Mouse (Mus musculus) heart, embryonic 15.5 days (tissue): ENCODE measurements at regions not wholly inside any gene's neighbourhood (a gene's known extent, or its start where the extent isn't known, plus 50 kb on each side); places are given as distances from the start of the nearest gene placed in this dataset.

Experiments used
- ATAC-seq: fragments of 200-750 bp; cut with Nextera tagmentation; replicated peaks from 2 replicates; pipeline ENCODE4 v1.8.0; 2017; ENCODE audit warnings: low read depth, moderate TSS enrichment; ENCODE audit not compliant: insufficient number of reproducible peaks, insufficient read depth, low FRiP score
- H3K27ac ChIP-seq: fragments of 300-500 bp; sonication (generic); 2 replicates; pipeline ENCODE4 v1.5.1; 2015; ENCODE audit warnings: mild to moderate bottlenecking, inconsistent platforms
- H3K27me3 ChIP-seq: fragments of 300-500 bp; sonication (generic); 2 replicates; pipeline ENCODE4 v1.6.1; 2015; ENCODE audit warnings: inconsistent platforms
- H3K36me3 ChIP-seq: fragments of 300-500 bp; sonication (generic); 2 replicates; pipeline ENCODE4 v1.6.1; 2015; ENCODE audit warnings: mild to moderate bottlenecking, inconsistent platforms
- H3K4me1 ChIP-seq: fragments of 300-500 bp; sonication (generic); replicated peaks from 2 replicates; pipeline ENCODE4 v1.6.1; 2015; ENCODE audit warnings: inconsistent platforms
- H3K4me2 ChIP-seq: fragments of 300-500 bp; sonication (generic); 2 replicates; pipeline ENCODE4 v1.6.1; 2015; ENCODE audit warnings: inconsistent platforms, mild to moderate bottlenecking, moderate library complexity
- H3K4me3 ChIP-seq: fragments of 300-500 bp; sonication (generic); 2 replicates; pipeline ENCODE4 v1.5.1; 2015; ENCODE audit warnings: mild to moderate bottlenecking, inconsistent platforms
- H3K9ac ChIP-seq: fragments of 300-500 bp; sonication (generic); 2 replicates; pipeline ENCODE4 v1.6.1; 2015; ENCODE audit warnings: mild to moderate bottlenecking, inconsistent platforms
- H3K9me3 ChIP-seq: fragments of 300-500 bp; sonication (generic); replicated peaks from 2 replicates; pipeline ENCODE4 v1.6.1; 2016; ENCODE audit warnings: inconsistent platforms
- WGBS: fragments of 180-500 bp; shearing (Covaris S2); methylation state at CpG from one replicate; pipeline ENCODE4 v1.1.7; 2015; ENCODE audit warnings: mixed read lengths; 5-methylcytosine and 5-hydroxymethylcytosine counted together

GRCm38 (mm10) chr19:23044510-23045464 is 96.2 kb upstream of the Klf9 start:
- H3K36me3 ChIP-seq: no peaks in the 10 kb centered on the region
- H3K4me3 ChIP-seq: no peak overlapping the region
- 69% methylated on average over 16 of the region's 16 CpGs for WGBS
- no peak overlapping the region for H3K27ac ChIP-seq
- H3K9me3 ChIP-seq: no peaks in the 10 kb centered on the region
- no peak for ATAC-seq
- no peaks in the 10 kb centered on the region; the same call in 1 of the 2 replicates for H3K4me1 ChIP-seq
- no peaks in the 10 kb centered on the region for H3K27me3 ChIP-seq
- H3K9ac ChIP-seq: no peak overlapping the region
- no peak overlapping the region for H3K4me2 ChIP-seq

GRCm38 (mm10) chr19:23051456-23051855 is 89.6 kb upstream of the Klf9 start:
- Histone ChIP-seq H3K4me1 (no peaks in the 10 kb centered on the region), H3K27ac (no peak overlapping the region), H3K9ac (no peak overlapping the region), H3K4me3 (no peak overlapping the region), H3K9me3 (no peaks in the 10 kb centered on the region), H3K27me3 (no peaks in the 10 kb centered on the region), H3K36me3 (no peaks in the 10 kb centered on the region), H3K4me2 (no peak overlapping the region)
- ATAC-seq: no peak
- 92% methylated on average over 4 of the region's 4 CpGs for WGBS

GRCm38 (mm10) chr19:23054440-23054839 is 86.6 kb upstream of the Klf9 start:
- H3K36me3 ChIP-seq: no peaks in the 10 kb centered on the region
- H3K4me3 ChIP-seq: no peak overlapping the region
- peaks cover 13% of the 10 kb centered on the region for H3K4me1 ChIP-seq
- H3K9me3 ChIP-seq: no peaks in the 10 kb centered on the region
- H3K27me3 ChIP-seq: no peaks in the 10 kb centered on the region
- 43% methylated on average over 4 of the region's 4 CpGs for WGBS
- H3K4me2 ChIP-seq: no peak overlapping the region
- no peak overlapping the region for H3K9ac ChIP-seq
- ATAC-seq: no peak
- H3K27ac ChIP-seq: no peak overlapping the region

GRCm38 (mm10) chr19:23055916-23056805 is 84.9 kb upstream of the Klf9 start:
- H3K4me2 ChIP-seq: peak overlapping the region; percentile 62
- WGBS: 84% methylated on average over 5 of the region's 5 CpGs
- no peak overlapping the region for H3K4me3 ChIP-seq
- no peaks in the 10 kb centered on the region for H3K9me3 ChIP-seq
- no peaks in the 10 kb centered on the region for H3K36me3 ChIP-seq
- no peaks in the 10 kb centered on the region for H3K27me3 ChIP-seq
- no peak for ATAC-seq
- peaks cover 13% of the 10 kb centered on the region for H3K4me1 ChIP-seq
- H3K27ac ChIP-seq: peak overlapping the region; percentile 48
- no peak overlapping the region for H3K9ac ChIP-seq

- ATAC-seq: peak; percentile 79
- H3K36me3 ChIP-seq: no peaks in the 10 kb centered on the region
- 3% methylated on average over 32 of the region's 32 CpGs for WGBS
- peak overlapping the region; percentile 15; the same call in 1 of the 2 replicates for H3K9ac ChIP-seq
- H3K4me2 ChIP-seq: peak overlapping the region; percentile 62
- H3K27ac ChIP-seq: peak overlapping the region; percentile 48
- peak overlapping the region; percentile 32 for H3K4me3 ChIP-seq
- H3K27me3 ChIP-seq: no peaks in the 10 kb centered on the region
- H3K4me1 ChIP-seq: peaks cover 13% of the 10 kb centered on the region
- H3K9me3 ChIP-seq: no peaks in the 10 kb centered on the region
These were observed 83.9 kb upstream of the Klf9 start for GRCm38 (mm10) chr19:23056851-23057707.

- Histone ChIP-seq H3K4me3 (peak overlapping the region; percentile 32), H3K36me3 (no peaks in the 10 kb centered on the region), H3K27ac (peak overlapping the region; percentile 48), H3K9me3 (no peaks in the 10 kb centered on the region), H3K27me3 (no peaks in the 10 kb centered on the region), H3K4me1 (peaks cover 13% of the 10 kb centered on the region), H3K9ac (peak overlapping the region; percentile 15; the same call in 1 of the 2 replicates), H3K4me2 (peak overlapping the region; percentile 62)
- ATAC-seq: no peak
- WGBS: 42% methylated on average over 11 of the region's 11 CpGs
These were observed 83.1 kb upstream of the Klf9 start for GRCm38 (mm10) chr19:23057739-23058501.

- Histone ChIP-seq H3K27ac (0 out of 2 replicates have a peak overlapping the region, but pooled peaks have one; percentile 1), H3K9ac (no peak overlapping the region), H3K36me3 (no peaks in the 10 kb centered on the region), H3K27me3 (no peaks in the 10 kb centered on the region), H3K4me1 (peaks cover 13% of the 10 kb centered on the region), H3K9me3 (no peaks in the 10 kb centered on the region), H3K4me2 (no peak overlapping the region), H3K4me3 (no peak overlapping the region)
- ATAC-seq: no peak
- 45% methylated on average over 4 of the region's 4 CpGs for WGBS
These were observed 82.5 kb upstream of the Klf9 start for GRCm38 (mm10) chr19:23058502-23058900.

GRCm38 (mm10) chr19:23061081-23061640 is 79.9 kb upstream of the Klf9 start:
- Histone ChIP-seq H3K27me3 (no peaks in the 10 kb centered on the region), H3K9ac (no peak overlapping the region), H3K4me2 (no peak overlapping the region), H3K9me3 (no peaks in the 10 kb centered on the region), H3K4me3 (no peak overlapping the region), H3K27ac (no peak overlapping the region), H3K4me1 (peaks cover 13% of the 10 kb centered on the region), H3K36me3 (no peaks in the 10 kb centered on the region)
- ATAC-seq: no peak
- 63% methylated on average over 9 of the region's 9 CpGs for WGBS

- Histone ChIP-seq H3K4me1 (peaks cover 10% of the 10 kb centered on the region), H3K9me3 (no peaks in the 10 kb centered on the region), H3K27me3 (no peaks in the 10 kb centered on the region), H3K9ac (no peak overlapping the region), H3K27ac (no peak overlapping the region), H3K4me3 (no peak overlapping the region), H3K36me3 (no peaks in the 10 kb centered on the region), H3K4me2 (no peak overlapping the region)
- 76% methylated on average over 2 of the region's 2 CpGs for WGBS
- no peak for ATAC-seq
These were observed 79.1 kb upstream of the Klf9 start for GRCm38 (mm10) chr19:23061906-23062305.

- H3K9ac ChIP-seq: no peak overlapping the region
- H3K27ac ChIP-seq: no peak overlapping the region
- H3K36me3 ChIP-seq: no peaks in the 10 kb centered on the region
- H3K4me2 ChIP-seq: no peak overlapping the region
- ATAC-seq: no peak
- H3K9me3 ChIP-seq: no peaks in the 10 kb centered on the region
- H3K4me3 ChIP-seq: no peak overlapping the region
- H3K4me1 ChIP-seq: peaks cover 5% of the 10 kb centered on the region
- no peaks in the 10 kb centered on the region for H3K27me3 ChIP-seq
- 67% methylated on average over 5 of the region's 5 CpGs for WGBS
These were observed 78.2 kb upstream of the Klf9 start for GRCm38 (mm10) chr19:23062851-23063250.
